Mouse (Mus musculus): ENCODE data around the gene Ndufv3. TPM values are rescaled to one million over a fixed set of nuclear protein-coding genes. Genes with fewer than 3 reads are reported as not detected.

Gene Ndufv3
- total and polyA plus RNA-seq, 3 experiments: 158 to 1,046 (median 189) TPM

- peak within 1 kb of the TSS; percentile 91 for H3K9ac ChIP-seq (ENCODE audit: control insufficient read depth, low read depth, low read length, poor library complexity, severe bottlenecking)
- peak within 1 kb of the TSS; percentile 78 to 87 for H3K4me3 ChIP-seq (ENCODE audit: control insufficient read depth in 1 of 2, insufficient read depth in 1 of 2, low read depth in 2 of 2, low read length in 2 of 2)
- H3K36me3 ChIP-seq (ENCODE audit: control insufficient read depth in 1 of 2, insufficient read depth in 2 of 2, low read length in 2 of 2): peaks cover 0 to 26% of the 10 kb centered on the region in 2 experiments; a peak in 2 of 4 replicates
- DNase-seq (ENCODE audit: low read depth, low spot score): peak; percentile 99
- H3K27me3 ChIP-seq (ENCODE audit: control insufficient read depth in 1 of 2, insufficient read depth in 2 of 2, low read length in 2 of 2): no peaks in the 10 kb centered on the region
- peaks cover 37% of the 10 kb centered on the region for H3K79me2 ChIP-seq (ENCODE audit: control insufficient read depth, insufficient read depth, low read length, poor library complexity)
- no peaks in the 10 kb centered on the region for H3K9me3 ChIP-seq (replicated peaks; ENCODE audit: insufficient read depth, low read length)
- peak within 1 kb of the TSS; percentile 76 for H3K27ac ChIP-seq (ENCODE audit: control insufficient read depth, low read depth, low read length)
- peaks cover 0 to 26% of the 10 kb centered on the region in 2 experiments; a peak in 3 of 4 replicates for H3K4me1 ChIP-seq (ENCODE audit: control insufficient read depth in 1 of 2, insufficient read depth in 2 of 2, low read length in 2 of 2)
- no peak for TF ChIP-seq UBTF (IDR thresholded peaks at IDR 0.05; ENCODE audit: borderline replicate concordance, insufficient read depth, low read depth, low read length)
- TF ChIP-seq POLR2AphosphoS2 (IDR thresholded peaks at IDR 0.05; ENCODE audit: low read length): 0 out of 2 replicates have a peak, but pooled peaks have one; percentile 43
- peak; percentile 78; the same call in 1 of the 2 replicates for TF ChIP-seq SIN3A (IDR thresholded peaks at IDR 0.05; ENCODE audit: low read length)
- peak; percentile 87 for TF ChIP-seq USF1 (IDR thresholded peaks at IDR 0.05; ENCODE audit: low read depth, low read length)
- no peak for TF ChIP-seq ZC3H11A (IDR thresholded peaks at IDR 0.05; ENCODE audit: low read depth, low read length)
- TF ChIP-seq POLR2AphosphoS5 (IDR thresholded peaks at IDR 0.05; ENCODE audit: borderline replicate concordance, low read depth, low read length): no peak
- TF ChIP-seq EP300 (IDR thresholded peaks at IDR 0.05; ENCODE audit: low read depth in 1 of 2, low read length in 2 of 2): no peak
- no peak for TF ChIP-seq MEF2A (IDR thresholded peaks at IDR 0.05; ENCODE audit: extremely low read depth, insufficient replicate concordance, low read depth, low read length, poor library complexity, severe bottlenecking)
- peak; percentile 63; the same call in 1 of the 2 replicates for TF ChIP-seq MYC (IDR thresholded peaks at IDR 0.05; ENCODE audit: low read depth, low read length)
- TF ChIP-seq CTCF (IDR thresholded peaks at IDR 0.05 in 2 of 3, conservative IDR thresholded peaks at IDR 0.05 in 1 of 3; ENCODE audit: control insufficient read depth in 1 of 3, insufficient read depth in 1 of 3, low read depth in 2 of 3, low read length in 3 of 3, poor library complexity in 1 of 3, severe bottlenecking in 1 of 3): no peak
- TF ChIP-seq USF2 (IDR thresholded peaks at IDR 0.05; ENCODE audit: borderline replicate concordance in 1 of 2, insufficient read depth in 1 of 2, low read depth in 1 of 2, low read length in 2 of 2): 0 out of 4 replicates have a peak, but pooled peaks of 1 of the 2 experiments have one; percentile 7
- TF ChIP-seq NRF1 (IDR thresholded peaks at IDR 0.05; ENCODE audit: insufficient read depth, low read depth, low read length, poor library complexity, severe bottlenecking): peak; percentile 63
- TF ChIP-seq GABPA (IDR thresholded peaks at IDR 0.05; ENCODE audit: low read depth, low read length): no peak
- 0 out of 2 replicates have a peak, but pooled peaks have one; percentile 17 for TF ChIP-seq ELF1 (IDR thresholded peaks at IDR 0.05; ENCODE audit: low read depth, low read length)
- TF ChIP-seq ZNF384 (IDR thresholded peaks at IDR 0.05; ENCODE audit: low read depth, low read length): peak; percentile 86
- no peak for TF ChIP-seq ZKSCAN1 (IDR thresholded peaks at IDR 0.05; ENCODE audit: low read depth, low read length)
- TF ChIP-seq RCOR1 (IDR thresholded peaks at IDR 0.05; ENCODE audit: low read depth, low read length): 0 out of 2 replicates have a peak, but pooled peaks have one; percentile 14
- TF ChIP-seq TBP (IDR thresholded peaks at IDR 0.05; ENCODE audit: low read depth, low read length): peak; percentile 68; the same call in 1 of the 2 replicates
- peak; percentile 77 for TF ChIP-seq NELFE (IDR thresholded peaks at IDR 0.05; ENCODE audit: low read depth, low read length)
- TF ChIP-seq MAFK (IDR thresholded peaks at IDR 0.05; ENCODE audit: borderline replicate concordance, low read depth, low read length): no peak
- TF ChIP-seq MYB (IDR thresholded peaks at IDR 0.05; ENCODE audit: low read depth, low read length): peak; percentile 65
- no peak for TF ChIP-seq CHD2 (IDR thresholded peaks at IDR 0.05; ENCODE audit: low read length)
- TF ChIP-seq GATA1 (IDR thresholded peaks at IDR 0.05; ENCODE audit: low read depth, low read length): no peak
- no peak for TF ChIP-seq E2F4 (IDR thresholded peaks at IDR 0.05; ENCODE audit: borderline replicate concordance, low read depth, low read length)
- no peak for TF ChIP-seq TAL1 (IDR thresholded peaks at IDR 0.05; ENCODE audit: low read length)
- no peak for TF ChIP-seq RAD21 (IDR thresholded peaks at IDR 0.05; ENCODE audit: low read depth, low read length)
- TF ChIP-seq CHD1 (IDR thresholded peaks at IDR 0.05; ENCODE audit: low read depth, low read length): peak; percentile 99
- TF ChIP-seq BHLHE40 (IDR thresholded peaks at IDR 0.05; ENCODE audit: borderline replicate concordance, low read depth, low read length): 0 out of 2 replicates have a peak, but pooled peaks have one; percentile 14
- TF ChIP-seq MAX (IDR thresholded peaks at IDR 0.05; ENCODE audit: low read length): peak; percentile 60; the same call in 1 of the 2 replicates
- no peak for TF ChIP-seq SMC3 (IDR thresholded peaks at IDR 0.05; ENCODE audit: low read depth, low read length)
- peak; percentile 60 for TF ChIP-seq HCFC1 (IDR thresholded peaks at IDR 0.05; ENCODE audit: low read depth, low read length)
- TF ChIP-seq ZMIZ1 (IDR thresholded peaks at IDR 0.05; ENCODE audit: low read depth, low read length): peak; percentile 21; the same call in 1 of the 2 replicates
- peak; percentile 85 for TF ChIP-seq MAZ (IDR thresholded peaks at IDR 0.05; ENCODE audit: low read depth, low read length)
- TF ChIP-seq JUND (IDR thresholded peaks at IDR 0.05; ENCODE audit: low read depth, low read length): no peak
Measured at GRCm38 (mm10) chr17:31564015-31564857, 44.3 kb downstream of the Ndufv3 start, which contains the start of gene Pknox1. TSS of gene Pknox1 (plus strand) at chr17:31564734.

All from MEL (cell line).